Mouse (Mus musculus): ENCODE data around the gene Klhl29. TPM values are rescaled to one million over a fixed set of nuclear protein-coding genes. Genes with fewer than 3 reads are reported as not detected.

Klhl29 gene
- total RNA-seq, 2 experiments from 2014 or later, result 39.9 to 42.8 TPM

DNA sequence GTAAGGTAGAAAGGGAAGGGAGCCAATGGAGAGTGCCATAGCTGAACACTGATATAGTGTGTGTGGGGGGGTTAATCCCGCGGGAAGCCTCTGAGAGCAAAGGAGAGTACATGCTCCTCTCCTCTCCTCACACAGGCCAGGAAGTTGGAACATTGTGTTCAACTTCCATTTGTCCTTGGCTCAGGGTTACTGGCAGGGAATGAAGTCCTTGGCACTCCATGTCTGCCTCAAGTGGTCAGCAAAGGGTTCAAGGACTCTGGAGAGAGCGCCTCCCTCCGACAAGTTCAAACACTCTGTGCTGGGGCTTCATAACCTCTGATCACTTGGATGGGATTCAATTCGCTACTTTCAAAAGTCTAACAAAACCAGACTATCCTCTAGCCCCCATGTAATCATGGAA, 71.6 kb downstream of the Klhl29 start:
- intact Hi-C loops (cut with DNase I), result no loop called here
- DNase-seq, result no peak

DNA sequence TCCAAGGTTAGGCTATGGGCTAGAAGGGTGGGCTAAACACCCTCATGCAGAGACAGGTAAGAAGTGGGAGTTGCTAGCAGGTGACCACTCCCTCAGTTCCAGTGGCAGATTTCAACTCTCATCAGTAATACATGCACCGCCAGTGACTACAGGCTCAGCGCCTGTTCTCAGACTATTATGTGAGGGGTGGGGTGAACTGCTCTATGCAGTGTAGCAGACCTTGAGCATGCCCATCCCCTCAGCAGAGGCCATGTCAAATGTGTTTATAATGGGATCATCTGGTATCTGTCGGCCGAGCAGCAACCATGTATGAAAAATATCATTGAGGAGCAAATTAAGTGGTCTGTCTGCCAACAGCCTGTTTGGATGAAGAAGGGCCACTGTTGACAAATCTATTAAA, 72.4 kb downstream of the Klhl29 start:
- intact Hi-C loops (cut with DNase I), result no loop called here
- DNase-seq, result no peak

DNA sequence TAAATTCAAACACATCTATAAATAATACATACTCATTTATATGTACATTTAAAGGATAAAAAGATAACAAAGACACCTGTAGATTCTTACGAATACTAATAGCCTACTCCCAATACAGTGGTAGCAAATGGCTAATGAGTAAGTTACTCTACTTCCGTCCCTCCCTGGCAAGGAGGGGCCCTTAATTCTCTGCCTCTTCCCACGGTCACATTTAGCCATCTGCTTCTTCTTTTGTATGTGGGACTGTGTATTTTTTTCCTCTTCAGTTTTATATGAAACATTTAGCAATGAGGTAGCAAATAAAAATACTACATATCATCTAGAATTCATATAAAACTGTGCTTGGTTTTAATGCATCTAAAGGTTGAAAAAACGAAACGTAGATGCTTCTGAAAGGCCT, 73.6 kb downstream of the Klhl29 start:
- DNase-seq, result no peak
- intact Hi-C loops (cut with DNase I), result no loop called here

DNA sequence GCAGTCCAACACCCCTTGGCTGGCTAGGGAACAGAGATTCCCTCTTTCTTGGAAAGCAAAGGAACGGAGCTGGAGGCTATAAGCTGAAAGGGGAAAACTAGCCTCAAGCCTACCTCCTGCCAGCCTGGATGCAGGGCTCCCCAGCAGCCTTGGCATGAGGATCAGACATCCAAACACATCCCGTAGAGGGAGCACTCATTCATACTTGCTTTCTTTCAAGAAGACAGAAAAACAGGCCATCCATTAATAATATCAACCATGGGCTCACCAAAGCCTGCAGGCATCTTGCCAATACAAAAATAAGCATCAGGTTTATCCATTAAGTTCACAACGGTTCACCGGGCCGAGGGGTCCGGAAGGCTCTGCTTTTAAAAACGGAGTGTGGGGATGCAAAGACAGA, 79.1 kb downstream of the Klhl29 start:
- peak; percentile 36 for DNase-seq
- intact Hi-C loops (cut with DNase I), result no loop called here

DNA sequence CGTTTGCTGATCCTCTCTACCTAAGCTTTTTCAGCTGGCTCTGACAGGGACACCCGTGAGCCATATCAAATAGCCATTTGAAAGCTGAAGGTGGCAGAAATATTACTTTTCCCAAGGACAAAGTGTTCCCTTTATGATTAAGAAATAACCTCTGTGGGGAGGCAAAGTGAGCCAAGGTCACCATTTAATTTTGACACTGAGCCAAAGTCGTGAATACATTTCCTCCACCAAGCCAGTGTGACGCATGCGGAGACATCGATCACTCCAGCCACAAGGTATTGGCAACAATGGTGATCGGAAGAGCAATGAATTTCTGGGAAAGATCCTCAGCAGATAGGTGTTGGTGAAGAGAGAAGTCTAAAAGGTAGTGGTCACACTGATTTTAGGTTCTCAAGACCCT, 83.2 kb downstream of the Klhl29 start:
- intact Hi-C loops (cut with DNase I), result no loop called here
- DNase-seq, result no peak

DNA sequence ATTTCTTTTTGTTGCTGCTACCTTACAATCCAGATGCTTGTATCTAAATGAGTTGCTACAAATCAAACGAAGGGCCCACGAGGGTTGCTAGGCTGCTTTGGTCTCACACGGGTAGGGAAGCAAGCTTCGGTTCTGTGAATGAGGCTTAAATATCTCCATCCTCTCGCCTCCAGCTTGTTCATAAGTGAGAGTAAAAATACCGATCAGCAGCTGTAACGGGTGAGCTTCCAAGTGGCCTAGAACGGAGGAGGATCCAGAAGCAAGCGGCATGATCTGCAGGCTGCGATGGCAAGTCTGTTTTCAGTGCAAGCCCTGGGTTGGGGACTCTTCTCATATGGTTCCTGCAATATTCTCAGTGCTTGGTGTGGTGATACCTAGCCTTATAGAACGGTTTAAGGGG, 89.9 kb downstream of the Klhl29 start:
- intact Hi-C loops (cut with DNase I), result no loop called here
- DNase-seq, result no peak

DNA sequence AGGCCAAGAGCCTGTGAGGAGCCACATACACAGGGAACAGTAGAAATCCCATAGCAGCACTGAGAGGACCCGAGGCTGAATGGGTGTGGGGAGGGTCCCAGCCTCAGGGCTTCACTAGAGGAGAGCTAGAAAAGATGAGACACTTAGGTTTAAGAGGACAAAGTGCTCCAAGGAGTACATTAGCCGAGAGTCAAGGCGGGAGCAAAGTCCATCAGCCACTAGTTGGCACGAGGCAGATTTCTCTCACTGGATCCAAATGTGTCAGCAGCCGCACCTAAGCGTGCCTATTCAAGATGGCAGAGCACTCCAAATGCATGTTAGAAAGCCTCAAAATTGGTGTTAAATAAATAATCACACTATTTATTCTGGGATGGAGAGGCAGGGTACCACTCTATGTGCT, 90.5 kb downstream of the Klhl29 start:
- DNase-seq, result no peak
- intact Hi-C loops (cut with DNase I), result no loop called here

DNA sequence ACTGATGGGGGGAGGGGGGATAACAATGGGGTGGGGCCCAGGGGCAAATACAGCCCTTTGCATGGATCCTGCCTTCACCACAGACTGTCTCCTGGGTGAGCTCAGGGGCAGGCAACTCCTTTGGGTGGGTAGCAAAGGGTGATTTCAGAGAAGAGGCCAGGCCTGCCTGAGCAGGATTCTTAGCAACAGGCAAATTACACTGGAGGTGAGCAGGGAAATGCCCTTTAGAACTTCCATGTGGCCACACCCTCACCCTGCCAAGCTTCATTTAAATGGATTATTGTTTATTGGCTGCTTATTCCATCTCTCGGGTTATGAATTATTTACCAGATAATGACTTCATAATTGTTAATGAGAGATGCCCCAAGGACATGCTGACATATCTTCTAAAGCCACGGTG, 91.8 kb downstream of the Klhl29 start:
- intact Hi-C loops (cut with DNase I), result no loop called here
- no peak for DNase-seq

DNA sequence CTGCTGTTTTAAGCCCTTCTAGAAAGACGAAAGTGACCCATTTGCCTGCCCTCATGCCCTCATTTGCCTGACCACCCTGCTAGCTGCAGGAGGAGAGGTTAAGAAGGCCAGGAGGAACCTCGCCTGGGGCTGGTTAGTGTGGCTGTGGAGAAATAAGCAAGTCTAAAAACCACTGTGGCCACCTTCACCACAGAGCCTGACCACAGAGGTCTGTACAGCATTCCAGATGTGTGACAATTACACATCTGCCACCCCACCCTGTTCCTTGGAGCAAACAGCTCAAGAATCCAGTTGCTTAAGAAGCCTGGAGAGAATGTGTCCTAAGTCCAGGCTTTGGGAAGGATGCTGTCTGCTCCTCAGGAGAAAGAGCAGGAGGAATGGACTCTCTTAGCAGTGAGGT, 92.9 kb downstream of the Klhl29 start:
- intact Hi-C loops (cut with DNase I), result no loop called here
- no peak for DNase-seq

DNA sequence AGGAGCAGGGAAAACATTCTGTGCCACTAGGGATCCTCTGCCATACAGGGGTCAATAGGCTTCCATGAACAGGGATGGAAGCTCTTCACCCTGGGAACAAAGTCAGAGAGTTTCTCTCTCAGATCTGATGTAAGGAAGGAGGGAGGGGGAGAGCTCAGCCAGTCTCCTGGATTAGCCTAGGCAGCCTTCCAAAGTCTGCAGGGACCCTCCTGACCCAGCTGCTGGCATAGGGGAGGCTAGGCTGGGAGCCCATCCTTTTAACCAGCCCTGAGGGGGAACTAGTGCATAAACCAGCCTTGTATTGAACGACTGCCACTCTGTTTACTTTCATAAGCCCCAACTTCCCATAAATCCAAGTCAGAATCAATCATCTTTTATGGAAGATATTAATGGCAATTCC, 95.6 kb downstream of the Klhl29 start:
- peak; percentile 75 for DNase-seq
- intact Hi-C loops (cut with DNase I), result no loop called here

DNA sequence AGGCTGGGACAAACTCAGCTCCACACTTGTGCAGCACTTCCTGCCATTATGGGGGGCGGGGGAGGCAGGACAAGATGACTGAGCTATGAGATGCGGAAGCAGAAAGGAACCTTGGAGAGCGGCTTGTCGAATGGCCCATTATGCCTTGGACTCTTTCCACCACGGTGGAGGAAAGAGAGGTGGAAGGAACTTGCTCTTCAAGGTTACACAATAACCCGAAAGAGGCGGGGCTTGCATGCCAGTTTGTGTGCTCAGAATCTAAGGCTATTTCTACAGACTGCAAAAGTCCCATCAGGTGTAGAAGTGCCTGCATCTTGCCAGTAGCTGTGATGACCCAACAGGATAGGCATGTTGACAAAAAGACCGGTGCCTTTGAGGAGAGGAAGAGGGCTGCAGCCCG, 98.5 kb downstream of the Klhl29 start:
- intact Hi-C loops (cut with DNase I), result no loop called here
- peak; percentile 21 for DNase-seq

DNA sequence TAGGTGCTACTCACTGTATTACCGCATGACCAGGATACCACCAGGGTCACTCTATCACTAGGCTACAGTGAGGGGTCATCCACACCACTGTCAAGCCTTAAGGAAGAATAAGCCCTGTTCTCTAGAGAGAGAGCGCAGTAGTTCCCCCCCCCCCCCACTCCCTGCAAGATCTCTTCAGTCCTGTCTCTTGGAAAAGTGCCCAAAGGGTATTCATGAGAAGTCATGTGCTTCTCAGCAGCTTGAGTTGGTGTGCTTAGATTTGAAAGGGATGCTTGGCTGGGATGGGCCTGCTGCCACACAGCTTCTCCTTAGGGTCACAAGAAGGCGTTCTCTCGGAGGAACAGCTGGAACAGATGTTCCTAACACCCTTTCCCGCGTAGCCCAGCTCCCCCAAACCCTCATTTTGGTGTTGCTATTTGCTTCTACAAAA, 100.0 kb downstream of the Klhl29 start:
- intact Hi-C loops (cut with DNase I), result no loop called here
- peak; percentile 19 for DNase-seq

DNA sequence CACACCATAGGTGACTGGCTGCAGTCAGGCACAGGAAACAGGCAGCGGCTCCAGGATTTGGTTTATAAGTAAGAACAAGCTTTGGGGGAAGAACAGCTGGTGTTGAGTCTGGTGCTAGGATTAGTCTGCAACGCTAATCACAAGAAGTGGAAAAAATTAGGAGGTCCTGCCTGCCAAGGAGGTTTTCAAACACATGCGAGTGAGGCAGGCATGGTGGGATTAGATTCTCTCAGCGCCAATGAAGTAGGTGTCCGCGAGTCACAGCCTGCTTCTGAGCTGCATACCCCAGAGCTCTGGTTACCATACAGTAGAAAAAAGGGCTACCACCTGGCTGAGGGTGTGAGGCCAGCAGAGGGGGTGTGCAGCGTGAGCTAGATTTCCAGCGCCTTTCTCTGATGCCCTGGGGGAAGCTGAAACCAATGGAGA, 101.0 kb downstream of the Klhl29 start:
- peak; percentile 34 for DNase-seq
- intact Hi-C loops (cut with DNase I), result no loop called here

DNA sequence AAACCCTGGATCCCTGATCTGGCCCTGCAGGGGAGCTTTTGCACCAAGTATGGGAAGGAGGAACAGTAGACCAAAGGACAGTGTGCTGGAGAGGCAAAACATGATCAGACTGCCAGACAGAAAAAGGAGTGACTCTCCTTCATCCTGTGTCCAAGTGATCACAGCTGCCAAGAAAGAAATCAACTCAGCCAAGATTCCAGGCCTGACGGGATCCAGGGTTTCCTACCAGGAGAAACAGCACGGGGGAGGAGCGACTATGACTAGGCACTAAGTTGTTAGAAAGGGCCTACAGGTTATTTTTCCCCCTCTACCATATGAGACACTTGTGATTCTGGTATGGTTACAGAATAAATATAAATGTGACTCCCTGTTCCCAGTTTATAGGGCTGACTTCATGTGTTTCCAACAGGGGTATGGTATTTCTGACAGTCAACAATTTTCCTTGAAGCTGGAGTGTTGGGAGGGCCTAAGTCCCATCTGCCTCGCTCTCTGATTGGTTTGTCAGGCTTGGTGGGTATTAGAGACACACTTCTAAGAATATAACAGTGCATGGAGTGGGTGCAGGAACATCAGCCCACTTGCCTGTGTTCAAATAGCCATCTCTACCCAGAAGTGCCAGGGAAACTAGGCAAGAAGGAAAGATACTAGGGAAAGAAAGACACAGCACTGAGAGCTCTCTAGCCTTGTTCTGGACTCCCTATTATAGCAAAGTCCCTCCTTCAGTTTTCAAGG, 102.0 kb downstream of the Klhl29 start:
- no peak for DNase-seq
- intact Hi-C loops (cut with DNase I), result no loop called here

DNA sequence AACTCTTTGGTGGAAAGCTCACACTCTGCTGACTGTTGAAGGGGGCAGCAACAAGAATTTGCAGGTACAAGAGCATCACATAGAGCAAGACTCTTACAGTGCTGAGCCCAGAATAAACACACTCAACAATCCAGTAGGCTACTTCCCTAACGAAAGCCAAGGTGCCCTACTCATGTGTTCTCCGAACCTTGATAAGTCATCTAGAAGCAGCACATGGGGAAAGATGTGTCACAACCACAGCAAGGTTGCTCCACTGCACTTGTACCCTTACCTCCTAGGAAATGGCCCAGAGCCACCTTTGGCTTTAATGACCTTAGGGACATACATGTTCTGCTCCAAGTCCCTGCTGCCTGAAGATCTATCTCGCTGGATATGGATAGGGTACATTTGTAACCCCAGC, 105.0 kb downstream of the Klhl29 start:
- intact Hi-C loops (cut with DNase I), result no loop called here
- no peak for DNase-seq

DNA sequence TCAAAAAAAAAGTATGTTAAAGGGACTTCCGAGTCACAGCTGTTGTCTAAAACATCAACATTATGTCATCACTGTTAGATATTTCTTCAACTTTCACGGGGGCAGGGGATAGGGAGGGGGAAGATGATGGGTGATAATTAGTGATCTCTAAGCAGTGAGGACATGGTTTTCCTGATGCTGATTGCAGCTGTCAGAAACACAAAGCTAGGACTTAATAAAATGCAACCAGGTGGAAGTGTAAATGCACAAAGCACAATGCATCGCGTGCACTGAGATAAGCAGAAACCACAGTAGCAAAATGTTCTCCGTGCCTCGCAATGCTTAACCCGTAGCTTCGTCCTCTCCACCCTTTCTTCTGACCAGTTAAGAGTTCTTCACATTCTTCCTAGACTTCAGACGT, 105.5 kb downstream of the Klhl29 start:
- DNase-seq, result no peak
- intact Hi-C loops (cut with DNase I), result no loop called here

DNA sequence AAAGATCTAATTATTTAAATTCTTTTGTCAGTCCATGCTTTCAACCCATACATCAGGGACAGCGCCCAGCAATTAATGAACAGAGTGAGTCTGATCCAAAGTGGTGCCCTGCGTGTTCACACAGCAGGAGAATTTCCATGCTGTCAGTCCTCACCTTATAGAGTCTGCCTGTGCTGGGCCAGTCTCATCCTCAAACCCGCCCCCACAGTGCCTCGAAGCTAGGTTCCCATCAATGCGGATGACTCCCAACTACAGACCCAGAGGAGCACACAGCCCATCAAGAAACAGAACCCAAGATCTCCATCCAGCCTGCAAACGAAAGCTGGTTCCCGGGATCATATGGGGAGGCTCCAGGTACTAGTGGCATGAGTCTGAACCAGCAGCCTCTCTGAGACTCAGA, 106.4 kb downstream of the Klhl29 start:
- DNase-seq, result no peak
- intact Hi-C loops (cut with DNase I), result no loop called here

DNA sequence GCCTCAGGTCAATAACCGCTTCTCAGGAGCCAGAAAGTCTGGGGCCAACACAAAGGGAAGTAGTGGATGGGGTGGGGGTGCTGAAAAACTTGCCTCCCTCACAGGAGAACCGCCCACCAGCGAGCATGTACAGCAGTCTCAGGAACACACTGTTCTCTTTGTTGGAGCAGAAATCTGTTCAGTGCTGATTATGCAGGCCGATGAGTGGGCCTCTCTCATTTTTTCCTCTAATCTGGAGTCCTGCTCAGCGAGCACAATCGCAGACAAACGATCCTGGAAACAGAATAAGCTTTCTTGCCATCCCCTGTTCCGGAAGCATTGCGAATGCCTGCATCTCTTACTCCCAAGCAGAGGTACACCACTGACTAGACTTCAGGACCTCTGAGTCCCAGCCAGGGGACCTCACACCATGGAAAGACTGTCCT, 107.3 kb downstream of the Klhl29 start:
- intact Hi-C loops (cut with DNase I), result no loop called here
- DNase-seq, result no peak

DNA sequence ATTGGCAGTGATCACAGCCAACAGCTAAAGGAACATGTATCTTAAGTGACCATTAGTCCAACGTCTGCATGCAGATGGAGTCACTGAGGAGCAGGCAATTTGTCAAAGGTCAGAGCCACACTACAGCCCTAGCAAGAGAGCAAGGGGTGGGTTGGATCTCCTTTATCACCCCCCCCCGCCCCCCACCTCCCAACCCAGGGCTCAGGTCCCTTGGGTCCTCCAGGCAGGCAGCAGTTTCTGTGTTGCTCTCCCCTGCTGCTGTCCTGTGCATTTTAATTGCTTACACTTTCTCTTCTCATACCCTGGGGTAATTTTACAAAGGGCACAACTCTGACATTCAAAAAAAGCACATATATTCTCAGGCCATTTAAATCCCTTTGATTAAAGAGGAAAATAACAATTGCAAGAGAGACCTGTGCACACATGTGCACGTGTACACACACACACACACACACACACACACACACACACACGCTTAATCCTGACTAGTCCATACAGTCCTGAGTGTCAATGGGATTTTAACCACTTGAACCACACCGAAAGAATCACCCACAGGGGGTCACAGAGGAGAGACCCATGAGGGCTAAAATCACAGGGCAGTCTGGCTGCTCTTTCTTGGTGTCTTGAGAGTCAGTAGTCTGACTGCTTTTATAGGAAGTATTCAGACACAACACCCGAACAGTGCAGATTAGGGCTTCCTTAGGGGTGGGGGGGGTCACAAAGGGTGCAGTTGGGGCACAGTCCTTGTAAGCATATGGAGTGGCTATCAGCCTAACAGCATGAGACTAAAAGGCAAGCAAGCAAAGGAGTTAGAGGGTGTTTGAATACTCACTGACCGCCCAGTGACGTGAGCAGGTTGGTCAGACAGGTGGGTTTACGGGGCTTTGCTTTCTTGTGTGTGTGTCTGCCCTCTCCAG, 108.0 kb downstream of the Klhl29 start:
- intact Hi-C loops (cut with DNase I), result no loop called here
- DNase-seq, result no peak

DNA sequence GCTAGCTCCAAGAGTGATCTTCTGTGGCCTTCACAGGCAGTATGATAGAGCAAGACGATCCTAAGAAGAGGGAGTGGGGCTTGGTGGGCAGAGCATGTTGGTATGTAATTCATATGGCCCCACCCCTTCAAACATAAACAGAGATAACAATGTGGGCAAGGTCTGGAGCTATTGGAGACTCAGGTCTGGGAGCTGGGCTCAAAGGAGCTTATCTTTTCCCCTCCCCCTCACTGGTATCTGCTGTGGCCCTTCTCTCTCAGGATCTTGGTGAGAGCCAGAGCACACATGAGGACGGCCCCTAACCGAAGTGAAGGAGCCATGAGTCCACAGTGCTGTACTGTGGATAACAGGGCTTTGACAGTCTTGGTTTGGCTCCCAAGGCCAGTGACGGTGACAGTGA, 108.7 kb downstream of the Klhl29 start:
- no peak for DNase-seq
- intact Hi-C loops (cut with DNase I), result no loop called here

DNA sequence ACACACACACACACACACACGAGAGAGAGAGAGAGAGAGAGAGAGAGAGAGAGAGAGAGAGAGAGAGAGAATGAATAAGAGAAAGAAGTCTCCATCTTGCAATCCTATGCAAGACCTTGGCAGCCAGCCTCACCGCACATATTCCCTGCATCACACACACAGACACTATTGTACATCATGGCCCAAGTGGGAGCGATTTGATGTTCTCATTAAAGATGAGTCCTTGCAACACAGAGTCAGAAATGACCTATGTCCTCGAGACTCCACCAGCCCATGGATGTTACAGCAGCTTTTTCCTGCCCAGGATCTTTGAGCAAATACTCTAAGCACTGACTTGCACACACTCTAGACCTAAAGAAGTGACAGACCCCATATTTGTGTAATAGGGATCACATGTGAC, 114.0 kb downstream of the Klhl29 start:
- DNase-seq, result no peak
- intact Hi-C loops (cut with DNase I), result no loop called here

DNA sequence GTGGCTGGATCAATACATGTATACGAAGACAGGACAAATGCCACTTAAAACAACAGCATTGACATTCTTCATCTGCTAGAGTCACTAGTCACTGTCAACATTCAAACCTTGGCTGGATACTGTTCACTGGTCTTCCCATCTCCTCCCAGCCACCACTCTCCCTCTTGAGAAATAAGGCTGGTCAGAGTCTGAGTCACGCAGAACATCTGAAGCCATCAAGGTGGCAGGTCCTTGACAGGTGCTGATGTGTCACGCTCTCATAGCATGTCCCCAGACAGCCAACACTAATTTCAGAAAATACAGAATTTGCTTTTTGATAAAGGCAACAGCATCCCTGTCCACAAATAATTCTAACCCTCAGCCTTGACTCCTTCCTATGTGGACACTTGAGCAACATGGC, 116.7 kb downstream of the Klhl29 start:
- no peak for DNase-seq
- intact Hi-C loops (cut with DNase I), result no loop called here

Measured in left cerebral cortex, postnatal 4 days (tissue).